Comparison of ENCODE assay signal across 22 mouse cellular contexts in genomic region chr2:78980661-78981229, GRCm38 (mm10).
A peak's percentile ranks its signal among the peaks of the same experiment; 100 is the strongest.
DNase-seq lines count a peak whose midpoint lies in the region; ATAC-seq lines count a peak whose summit lies in the region.
"Had no signal": no experiment of that assay in that cellular context is flagged by ENCODE, and none has a peak within 500 bp of the region (broad histone marks: within the 10 kb centered on the region; RNA-seq: fewer than 3 reads in every experiment).

No protein-coding gene starts in this region.

- no peak overlapping the region for H3K9ac ChIP-seq in intestine, embryonic 16.5 days (ENCODE audit: low read depth, low read length)
- H3K9ac ChIP-seq: embryonic facial prominence, embryonic 15.5 days; forebrain, postnatal 0 days; kidney, embryonic 15.5 days; limb, embryonic 12.5 days; liver, embryonic 13.5 days; lung, embryonic 14.5 days had no signal

- H3K4me1 ChIP-seq in intestine, embryonic 16.5 days (ENCODE audit: control insufficient read depth, insufficient read depth, low read length), result no peaks in the 10 kb centered on the region
- H3K4me1 ChIP-seq: forebrain, embryonic 10.5 days; kidney, embryonic 15.5 days had no signal

- no peaks in the 10 kb centered on the region for H3K27me3 ChIP-seq in intestine, embryonic 16.5 days (replicated peaks; ENCODE audit: control insufficient read depth, insufficient read depth, low read length)
- H3K27me3 ChIP-seq: embryonic facial prominence, embryonic 15.5 days; kidney, embryonic 15.5 days; limb, embryonic 12.5 days; liver, embryonic 13.5 days had no signal

- no peaks in the 10 kb centered on the region for H3K36me3 ChIP-seq in intestine, embryonic 16.5 days (ENCODE audit: control insufficient read depth, insufficient read depth, low read length)
- H3K36me3 ChIP-seq: embryonic facial prominence, embryonic 15.5 days; forebrain, embryonic 10.5 days; kidney, embryonic 15.5 days; limb, embryonic 12.5 days; liver, embryonic 13.5 days had no signal

- no peak overlapping the region for H3K4me2 ChIP-seq in intestine, embryonic 16.5 days (ENCODE audit: low read depth, low read length)
- H3K4me2 ChIP-seq: embryonic facial prominence, embryonic 15.5 days; kidney, embryonic 15.5 days; limb, embryonic 12.5 days; liver, embryonic 13.5 days; lung, embryonic 14.5 days; midbrain, embryonic 11.5 days had no signal

- no peak overlapping the region for H3K4me3 ChIP-seq in intestine, embryonic 16.5 days (ENCODE audit: low read length)
- H3K4me3 ChIP-seq: embryonic facial prominence, embryonic 15.5 days; forebrain, embryonic 10.5 days; kidney, embryonic 15.5 days; limb, embryonic 12.5 days; liver, embryonic 13.5 days had no signal

- peak; percentile 25 for ATAC-seq in activated CD4-positive, CD25-positive, alpha-beta regulatory T cell, adult 4 months
- ATAC-seq in intestine, embryonic 16.5 days, result peak; percentile 91
- ATAC-seq: forebrain, postnatal 0 days; Patski had no signal

- 95% methylated on average over 1 of the region's 1 CpGs for WGBS in intestine, embryonic 16.5 days

- no peak overlapping the region for H3K27ac ChIP-seq in intestine, embryonic 16.5 days (ENCODE audit: low read length)
- H3K27ac ChIP-seq: embryonic facial prominence, embryonic 15.5 days; forebrain, embryonic 10.5 days; kidney, embryonic 15.5 days; limb, embryonic 12.5 days; liver, embryonic 13.5 days had no signal

- no peaks in the 10 kb centered on the region for H3K9me3 ChIP-seq in intestine, embryonic 16.5 days (ENCODE audit: control insufficient read depth, low read length)
- H3K9me3 ChIP-seq: embryonic facial prominence, embryonic 15.5 days; forebrain, embryonic 10.5 days; kidney, embryonic 15.5 days; limb, embryonic 12.5 days; liver, embryonic 13.5 days had no signal

- peak; percentile 52 to 72 for DNase-seq in adrenal gland, adult (ENCODE audit: inconsistent age in 2 of 2, low spot score in 1 of 2)
- DNase-seq in adrenal gland, postnatal 14 days, result no peak
- DNase-seq in 3T3-L1 (ENCODE audit: low read depth, low spot score), result peak; percentile 41
- DNase-seq in retina, postnatal 1 day, result no peak
- DNase-seq in left cerebral cortex, postnatal 25 days (ENCODE audit: low spot score in 2 of 2), result no peak
- DNase-seq in urinary bladder, postnatal 25 days (ENCODE audit: low spot score), result no peak
- DNase-seq: cerebellum, adult 11-12 months; cerebellum, postnatal 25 days; embryo, embryonic 11 days; forebrain, postnatal 0 days; kidney, postnatal 4 days; liver, embryonic 13.5 days; lung, embryonic 14.5 days; lung, postnatal 4 days had no signal

- intact Hi-C loops in left cerebral cortex, postnatal 25 days (cut with DNase I), result no loop called here

Comparison
In these comparisons a context has a peak if more than half of its experiments do, and no peak if none do; other contexts are left out.
1. DNase-seq: peak in adrenal gland, adult (2 of 2) and 3T3-L1 (single experiment); none in adrenal gland, postnatal 14 days (single experiment), retina, postnatal 1 day (single experiment), left cerebral cortex, postnatal 25 days (0 of 2) and urinary bladder, postnatal 25 days (single experiment).